Mouse (Mus musculus): ENCODE measurements around the gene Rundc3a. TPM values are rescaled to one million over a fixed set of nuclear protein-coding genes. Genes with fewer than 3 reads are reported as not detected.
"Not testable (repeated sequence)": the region's sequence is repeated elsewhere in the genome, so short reads cannot be mapped to it uniquely, and the experiment has no call there.

Rundc3a gene
- polyA plus RNA-seq, 1 experiment = 3.2 TPM

DNA sequence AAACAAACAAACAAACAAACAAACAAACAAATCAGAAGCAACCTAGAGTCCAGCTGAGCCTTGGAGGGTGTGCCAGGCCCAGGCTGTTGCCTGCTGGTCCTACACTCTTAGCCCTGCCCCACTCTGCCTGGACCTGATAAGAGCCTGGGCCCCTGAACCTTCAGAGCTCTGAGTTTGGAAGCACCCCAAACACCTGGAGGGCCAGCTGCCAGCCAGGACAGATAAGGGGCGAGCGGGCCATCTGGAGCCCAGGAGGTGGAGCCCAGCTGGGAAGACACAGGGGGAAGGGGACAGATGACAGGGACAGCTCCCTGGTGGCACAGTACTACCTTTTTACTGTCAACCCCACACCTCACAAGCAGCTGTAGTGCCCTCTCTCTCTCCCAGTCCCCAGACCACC, 29.6 kb upstream of the Rundc3a start:
- 40% methylated on average over 2 of the region's 2 CpGs for WGBS
- Histone ChIP-seq H3K4me1 (ENCODE audit: control insufficient read depth, insufficient read depth, low read length) (no peaks in the 10 kb centered on the region; the same call in 1 of the 2 replicates), H3K4me3 (replicated peaks; ENCODE audit: control insufficient read depth, low read depth, low read length) (peak overlapping the region; percentile 91), H3K27ac (ENCODE audit: control insufficient read depth, insufficient read depth, low read depth, low read length, poor library complexity) (peak overlapping the region; percentile 90)
- no peak; the same call in 1 of the 2 replicates for TF ChIP-seq CTCF (IDR thresholded peaks at IDR 0.05; ENCODE audit: control insufficient read depth, insufficient read depth, low read length)
- TF ChIP-seq POLR2A (IDR thresholded peaks at IDR 0.05; ENCODE audit: borderline replicate concordance, control insufficient read depth, low read depth, low read length) = peak; percentile 93

DNA sequence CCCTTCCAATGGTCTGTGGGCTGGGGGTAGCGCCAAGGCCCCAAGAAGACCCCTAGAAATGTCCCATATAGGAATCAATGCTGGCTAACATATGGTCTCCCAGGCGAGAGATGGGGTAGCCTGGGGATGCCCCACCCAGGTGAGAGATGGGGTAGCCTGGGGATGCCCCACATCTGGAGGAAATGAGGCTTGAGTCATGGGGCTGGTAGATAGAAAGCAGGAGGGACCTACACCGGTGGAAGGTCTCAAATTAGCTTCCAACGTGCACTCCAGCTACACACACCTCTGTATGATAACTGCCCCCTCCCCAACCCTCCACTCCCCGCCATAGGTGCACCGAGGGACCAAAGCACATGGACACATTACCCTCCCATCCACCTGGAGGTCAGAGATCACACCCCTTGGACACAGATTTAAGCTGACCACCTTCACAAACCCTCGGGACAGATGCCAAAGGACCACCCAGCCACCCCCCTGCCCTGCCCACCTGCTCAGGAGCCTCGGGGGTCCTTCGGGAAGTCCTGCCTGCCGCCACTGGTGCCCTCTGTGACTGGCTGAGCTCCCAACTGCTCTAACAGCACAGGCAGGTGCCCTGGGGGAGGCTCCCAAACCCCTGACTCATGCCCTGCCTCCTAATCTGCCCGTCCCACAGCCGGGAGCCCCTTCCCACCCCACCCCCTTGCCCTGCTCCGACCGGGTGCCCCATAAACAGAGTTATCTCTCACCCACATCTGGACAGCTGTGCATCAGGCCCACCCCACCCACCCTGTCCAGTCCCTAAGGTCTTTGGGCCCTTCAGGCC, 28.4 kb upstream of the Rundc3a start:
- H3K27ac ChIP-seq (ENCODE audit: control insufficient read depth, insufficient read depth, low read depth, low read length, poor library complexity) = peak overlapping the region; percentile 91
- H3K4me1 ChIP-seq (ENCODE audit: control insufficient read depth, insufficient read depth, low read length) = no peaks in the 10 kb centered on the region; the same call in 1 of the 2 replicates
- TF ChIP-seq CTCF (IDR thresholded peaks at IDR 0.05; ENCODE audit: control insufficient read depth, insufficient read depth, low read length) = no peak
- peak; percentile 98 for TF ChIP-seq POLR2A (IDR thresholded peaks at IDR 0.05; ENCODE audit: borderline replicate concordance, control insufficient read depth, low read depth, low read length)
- H3K4me3 ChIP-seq (replicated peaks; ENCODE audit: control insufficient read depth, low read depth, low read length) = peak overlapping the region; percentile 91
- WGBS = 45% methylated on average over 14 of the region's 14 CpGs

GRCm38 (mm10) chr11:102365699-102366098, 27.5 kb upstream of the Rundc3a start:
- Histone ChIP-seq H3K4me3 (replicated peaks; ENCODE audit: control insufficient read depth, low read depth, low read length) (no peak overlapping the region), H3K4me1 (ENCODE audit: control insufficient read depth, insufficient read depth, low read length) (no peaks in the 10 kb centered on the region; the same call in 1 of the 2 replicates), H3K27ac (ENCODE audit: control insufficient read depth, insufficient read depth, low read depth, low read length, poor library complexity) (peak overlapping the region; percentile 91)
- WGBS = 73% methylated on average over 4 of the region's 4 CpGs
- TF ChIP-seq CTCF (IDR thresholded peaks at IDR 0.05; ENCODE audit: control insufficient read depth, insufficient read depth, low read length) = no peak
- TF ChIP-seq POLR2A (IDR thresholded peaks at IDR 0.05; ENCODE audit: borderline replicate concordance, control insufficient read depth, low read depth, low read length) = no peak

- Histone ChIP-seq H3K27ac (ENCODE audit: control insufficient read depth, insufficient read depth, low read depth, low read length, poor library complexity) (peak within 1 kb of the TSS; percentile 91), H3K4me3 (replicated peaks; ENCODE audit: control insufficient read depth, low read depth, low read length) (peak within 1 kb of the TSS; percentile 50)
- H3K4me1 ChIP-seq (ENCODE audit: control insufficient read depth, insufficient read depth, low read length) = not testable (repeated sequence)
- WGBS = 79% methylated on average over 8 of the region's 8 CpGs
Observed at GRCm38 (mm10) chr11:102366103-102366502, 27.1 kb upstream of the Rundc3a start, which contains the start of gene Slc4a1. Slc4a1 (minus strand) TSS chr11:102366203.

DNA sequence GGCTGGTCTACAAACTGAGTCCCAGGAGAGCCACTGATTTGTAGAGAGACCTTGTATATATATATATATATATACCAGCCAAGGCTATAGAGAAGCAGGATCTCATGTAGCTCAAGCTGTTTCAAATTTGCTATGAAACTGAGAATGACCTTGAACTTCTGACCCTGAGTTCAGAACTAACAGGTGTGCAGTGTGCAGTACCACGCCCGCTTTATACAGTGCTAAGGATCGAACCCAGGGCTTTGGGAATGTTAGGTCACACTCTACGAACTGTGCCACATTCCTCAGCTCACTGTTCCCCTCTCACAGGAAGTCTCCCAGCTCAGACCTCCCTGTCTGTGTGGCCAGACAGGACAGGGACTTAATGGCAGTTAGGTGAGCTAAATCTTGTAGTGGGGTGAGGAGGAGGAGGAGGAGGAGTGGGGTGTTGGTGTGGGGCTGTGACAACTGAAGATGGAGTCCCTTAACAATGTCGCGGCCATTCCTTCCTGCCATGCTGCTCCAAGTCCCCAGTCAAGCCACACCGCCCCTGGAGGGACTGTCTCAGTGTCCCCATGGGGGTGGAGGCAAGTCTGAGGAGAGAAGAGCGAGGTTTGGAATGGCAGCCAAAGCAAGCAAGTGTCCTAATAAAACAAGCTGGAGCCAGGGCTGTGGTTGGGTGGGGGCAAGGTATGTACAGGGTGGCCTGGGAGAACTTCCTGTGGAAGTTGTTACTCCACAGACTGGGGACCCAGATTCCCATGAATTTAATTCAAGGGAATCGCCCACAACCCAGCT, 25.5 kb upstream of the Rundc3a start:
- no peak overlapping the region for H3K4me3 ChIP-seq (replicated peaks; ENCODE audit: control insufficient read depth, low read depth, low read length)
- WGBS = 77% methylated on average over 9 of the region's 9 CpGs
- TF ChIP-seq CTCF (IDR thresholded peaks at IDR 0.05; ENCODE audit: control insufficient read depth, insufficient read depth, low read length) = no peak
- no peak for TF ChIP-seq POLR2A (IDR thresholded peaks at IDR 0.05; ENCODE audit: borderline replicate concordance, control insufficient read depth, low read depth, low read length)
- no peak overlapping the region for H3K27ac ChIP-seq (ENCODE audit: control insufficient read depth, insufficient read depth, low read depth, low read length, poor library complexity)
- no peaks in the 10 kb centered on the region; the same call in 1 of the 2 replicates for H3K4me1 ChIP-seq (ENCODE audit: control insufficient read depth, insufficient read depth, low read length)

- Histone ChIP-seq H3K27ac (ENCODE audit: control insufficient read depth, insufficient read depth, low read depth, low read length, poor library complexity) (no peak overlapping the region), H3K4me1 (ENCODE audit: control insufficient read depth, insufficient read depth, low read length) (no peaks in the 10 kb centered on the region; the same call in 1 of the 2 replicates), H3K4me3 (replicated peaks; ENCODE audit: control insufficient read depth, low read depth, low read length) (no peak overlapping the region)
- TF ChIP-seq POLR2A (IDR thresholded peaks at IDR 0.05; ENCODE audit: borderline replicate concordance, control insufficient read depth, low read depth, low read length) (no peak), CTCF (IDR thresholded peaks at IDR 0.05; ENCODE audit: control insufficient read depth, insufficient read depth, low read length) (no peak)
- WGBS = 32% methylated on average over 5 of the region's 5 CpGs
Observed at GRCm38 (mm10) chr11:102368347-102368746, 24.9 kb upstream of the Rundc3a start.

DNA sequence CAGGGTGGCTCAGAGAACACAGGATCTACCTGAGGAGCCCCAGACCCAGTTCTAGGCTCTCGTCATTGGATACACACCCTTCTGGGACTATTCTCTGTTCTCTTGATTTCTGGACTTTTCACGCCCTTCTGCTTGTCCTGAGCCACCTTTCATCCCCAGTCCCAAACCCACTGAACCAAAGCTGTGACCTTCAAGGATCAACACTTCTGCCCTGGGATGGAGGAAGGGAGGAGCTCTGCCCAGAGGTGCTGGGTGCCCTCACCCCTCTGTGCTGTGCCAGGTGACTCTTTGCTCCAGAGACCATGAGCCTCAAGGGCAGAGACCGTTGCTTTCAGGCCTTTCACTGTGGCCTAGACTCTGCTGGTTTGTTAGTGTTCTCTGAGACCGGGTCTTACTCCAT, 23.9 kb upstream of the Rundc3a start:
- TF ChIP-seq POLR2A (IDR thresholded peaks at IDR 0.05; ENCODE audit: borderline replicate concordance, control insufficient read depth, low read depth, low read length) = no peak
- no peak for TF ChIP-seq CTCF (IDR thresholded peaks at IDR 0.05; ENCODE audit: control insufficient read depth, insufficient read depth, low read length)
- 78% methylated on average over 4 of the region's 4 CpGs for WGBS
- Histone ChIP-seq H3K27ac (ENCODE audit: control insufficient read depth, insufficient read depth, low read depth, low read length, poor library complexity) (no peak overlapping the region), H3K4me1 (ENCODE audit: control insufficient read depth, insufficient read depth, low read length) (no peaks in the 10 kb centered on the region; the same call in 1 of the 2 replicates), H3K4me3 (replicated peaks; ENCODE audit: control insufficient read depth, low read depth, low read length) (no peak overlapping the region)

DNA sequence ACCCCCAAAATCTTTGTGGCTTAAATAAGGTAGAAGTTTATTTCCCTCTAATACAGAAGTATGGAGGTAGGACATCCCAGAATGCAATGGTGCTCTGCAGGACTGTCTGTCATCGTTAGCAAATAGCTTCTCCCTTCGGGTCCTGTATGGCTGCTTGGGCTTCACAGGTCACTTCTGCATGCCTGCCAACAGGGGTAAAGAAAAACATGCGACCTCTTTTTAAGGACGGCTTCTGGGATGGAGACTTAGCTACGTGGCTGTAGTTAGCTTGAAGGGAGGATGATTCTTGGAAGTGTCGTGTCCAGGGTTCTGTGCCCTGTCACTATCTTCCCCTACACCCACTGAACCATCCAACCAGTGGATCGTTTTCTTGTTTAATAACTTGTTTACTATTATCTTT, 22.9 kb upstream of the Rundc3a start:
- no peak overlapping the region for H3K27ac ChIP-seq (ENCODE audit: control insufficient read depth, insufficient read depth, low read depth, low read length, poor library complexity)
- no peak overlapping the region for H3K4me3 ChIP-seq (replicated peaks; ENCODE audit: control insufficient read depth, low read depth, low read length)
- H3K4me1 ChIP-seq (ENCODE audit: control insufficient read depth, insufficient read depth, low read length) = no peaks in the 10 kb centered on the region; the same call in 1 of the 2 replicates
- 63% methylated on average over 7 of the region's 7 CpGs for WGBS
- TF ChIP-seq CTCF (IDR thresholded peaks at IDR 0.05; ENCODE audit: control insufficient read depth, insufficient read depth, low read length) = no peak
- no peak for TF ChIP-seq POLR2A (IDR thresholded peaks at IDR 0.05; ENCODE audit: borderline replicate concordance, control insufficient read depth, low read depth, low read length)
